In the genomic region with DNA sequence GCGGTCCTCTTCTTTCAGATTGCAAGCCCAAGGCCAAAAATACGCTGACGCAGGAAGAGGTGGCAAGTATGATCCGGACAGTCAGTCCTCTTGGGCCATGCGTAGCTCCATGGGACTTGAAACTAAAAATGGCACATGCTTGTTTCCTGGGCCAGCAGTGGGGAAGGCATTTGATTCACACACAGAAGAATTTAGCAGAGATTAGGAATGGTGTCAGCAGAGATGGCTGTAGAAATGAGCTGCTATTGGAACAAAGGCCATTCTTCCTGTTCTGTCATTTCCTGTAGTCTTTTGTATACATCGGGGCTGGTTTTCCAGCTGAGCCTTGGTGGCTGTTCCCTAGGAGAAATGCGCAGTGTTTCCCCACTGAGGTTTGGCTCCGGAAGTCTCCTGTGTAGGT, we compare ENCODE assay signal across 15 mouse cellular contexts. TPM values are rescaled to one million over a fixed set of nuclear protein-coding genes. Genes with fewer than 3 reads are reported as not detected.
DNase-seq lines count a peak whose midpoint lies in the region; ATAC-seq and TF ChIP-seq lines count a peak whose summit lies in the region.
"Had no signal": no experiment of that assay in that cellular context is flagged by ENCODE, and none has a peak within 500 bp of the region (broad histone marks: within the 10 kb centered on the region; RNA-seq: fewer than 3 reads in every experiment).

No protein-coding gene starts in this region.

- 72% methylated on average over 8 of the region's 8 CpGs for WGBS in lung, embryonic 14.5 days
- WGBS in heart, embryonic 13.5 days = 53% methylated on average over 8 of the region's 8 CpGs

- no peaks in the 10 kb centered on the region for H3K4me1 ChIP-seq in lung, embryonic 14.5 days (ENCODE audit: insufficient read depth)
- H3K4me1 ChIP-seq in heart, embryonic 13.5 days = peaks cover 17% of the 10 kb centered on the region
- H3K4me1 ChIP-seq: liver, embryonic 12.5 days had no signal

- peak overlapping the region; percentile 46; the same call in 1 of the 2 replicates for H3K27ac ChIP-seq in lung, embryonic 14.5 days (ENCODE audit: low read depth)
- H3K27ac ChIP-seq in heart, embryonic 13.5 days (replicated peaks) = peak overlapping the region; percentile 69
- H3K27ac ChIP-seq: hindbrain, embryonic 14.5 days; liver, embryonic 12.5 days had no signal

- H3K4me2 ChIP-seq in lung, embryonic 14.5 days = no peak overlapping the region
- peak overlapping the region; percentile 1; the same call in 1 of the 2 replicates for H3K4me2 ChIP-seq in heart, embryonic 13.5 days
- H3K4me2 ChIP-seq: hindbrain, embryonic 14.5 days; liver, embryonic 12.5 days had no signal

- ATAC-seq in frontal cortex, adult (ENCODE audit: low TSS enrichment) = peak; percentile 74
- ATAC-seq in lung, embryonic 14.5 days (ENCODE audit: insufficient read depth) = no peak
- ATAC-seq in heart, embryonic 13.5 days (ENCODE audit: extremely low read depth, insufficient number of reproducible peaks, low FRiP score, low TSS enrichment) = no peak
- ATAC-seq in erythroblast, adult 5-6 weeks (replicated peaks; ENCODE audit: low FRiP score, poor library complexity, severe bottlenecking) = no peak
- ATAC-seq: liver, embryonic 12.5 days had no signal

- H3K36me3 ChIP-seq in lung, embryonic 14.5 days (ENCODE audit: insufficient read depth) = 0 out of 2 replicates have a peak, but pooled peaks cover 3% of the 10 kb centered on the region
- peaks cover 15% of the 10 kb centered on the region; the same call in 1 of the 2 replicates for H3K36me3 ChIP-seq in heart, embryonic 13.5 days

- no peak for DNase-seq in frontal cortex, postnatal 10 days (ENCODE audit: low spot score in 2 of 2)
- DNase-seq in lung, embryonic 14.5 days = peak; percentile 47
- DNase-seq in lung, adult 18-20 months = no peak
- DNase-seq in Muller cell, postnatal 12 days (ENCODE audit: inconsistent ontology term) = peak; percentile 3
- DNase-seq in cerebellum, postnatal 36 days = no peak
- DNase-seq: cerebellum, adult 11 months; kidney, adult 2 months; kidney, postnatal 36 days; right cerebral cortex, postnatal 25 days had no signal

- H3K4me3 ChIP-seq in lung, embryonic 14.5 days (ENCODE audit: low read depth, low read length) = no peak overlapping the region
- H3K4me3 ChIP-seq in heart, embryonic 13.5 days = no peak overlapping the region
- H3K4me3 ChIP-seq: liver, embryonic 12.5 days had no signal

- no peak for TF ChIP-seq CTCF in lung, embryonic 14.5 days (IDR thresholded peaks at IDR 0.05; ENCODE audit: low read depth)

- no peak overlapping the region for H3K9ac ChIP-seq in lung, embryonic 14.5 days
- peak overlapping the region; percentile 16; the same call in 1 of the 2 replicates for H3K9ac ChIP-seq in heart, embryonic 13.5 days
- H3K9ac ChIP-seq: hindbrain, embryonic 14.5 days; liver, embryonic 12.5 days had no signal

- no peaks in the 10 kb centered on the region for H3K9me3 ChIP-seq in lung, embryonic 14.5 days (ENCODE audit: low read depth, low read length)
- H3K9me3 ChIP-seq in heart, embryonic 13.5 days = no peaks in the 10 kb centered on the region
- H3K9me3 ChIP-seq: G1E; liver, embryonic 12.5 days had no signal

- no peaks in the 10 kb centered on the region for H3K27me3 ChIP-seq in lung, embryonic 14.5 days (ENCODE audit: insufficient read depth, low read length)
- no peaks in the 10 kb centered on the region for H3K27me3 ChIP-seq in heart, embryonic 13.5 days (replicated peaks)
- H3K27me3 ChIP-seq: liver, embryonic 12.5 days had no signal

RNA-seq across cellular contexts. Expression of gene Xrcc5, which starts 57.4 kb away (rescaled TPM):
- polyA plus RNA-seq in lung, embryonic 14.5 days (2014; fragmentation: Nextera tagmentation; extraction: Ambion mirVana) = 36.2 and 36.8 TPM in 2 replicates
- 18.1 TPM in 2 replicates for polyA plus RNA-seq in heart, embryonic 13.5 days (2015; fragmentation: Nextera tagmentation; extraction: Ambion mirVana)
- total RNA-seq in erythroblast, adult 5-6 weeks (2015; ENCODE audit: low replicate concordance) = 3.6 and 5.6 TPM in 2 replicates
- total RNA-seq in erythroblast, adult 5-6 weeks (2017; ENCODE audit: low replicate concordance) = 1.9 and 2.2 TPM in 2 replicates

Comparison
In these comparisons a context has a peak if more than half of its experiments do, and no peak if none do; other contexts are left out.
1. DNase-seq: peak in lung, embryonic 14.5 days (single experiment) and Muller cell, postnatal 12 days (single experiment); none in frontal cortex, postnatal 10 days (0 of 2), lung, adult 18-20 months (0 of 2) and cerebellum, postnatal 36 days (0 of 2).